In the genomic region with DNA sequence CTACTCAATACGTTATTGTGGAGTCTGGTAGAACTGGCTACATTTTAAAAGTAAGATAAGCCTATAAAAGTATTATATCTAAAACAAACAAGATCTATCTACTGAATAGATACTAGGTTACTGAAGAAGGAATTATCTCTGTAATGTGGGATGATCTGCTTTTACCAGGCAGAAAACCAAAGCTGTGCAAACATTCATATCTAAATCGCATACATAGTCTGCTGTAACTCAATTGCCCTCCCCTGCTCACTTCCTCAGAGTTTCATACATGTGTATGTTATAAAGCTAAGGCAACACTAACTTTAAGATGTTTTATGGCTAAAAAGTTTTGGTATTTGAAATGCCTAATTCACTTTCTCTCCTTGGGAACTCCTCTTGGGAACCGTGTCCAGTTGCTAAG, we compare ENCODE assay signal across 19 mouse cellular contexts.
DNase-seq lines count a peak whose midpoint lies in the region; ATAC-seq and TF ChIP-seq lines count a peak whose summit lies in the region.
"Had no signal": no experiment of that assay in that cellular context is flagged by ENCODE, and none has a peak within 500 bp of the region (broad histone marks: within the 10 kb centered on the region; RNA-seq: fewer than 3 reads in every experiment).

No protein-coding gene starts in this region.

- H3K27ac ChIP-seq in intestine, embryonic 15.5 days, result no peak overlapping the region
- H3K27ac ChIP-seq in intestine, postnatal 0 days (ENCODE audit: low read depth, low read length), result no peak overlapping the region
- no peak overlapping the region for H3K27ac ChIP-seq in intestine, embryonic 16.5 days (ENCODE audit: low read length)
- H3K27ac ChIP-seq in liver, postnatal 0 days (ENCODE audit: low read depth), result no peak overlapping the region

- no peak for TF ChIP-seq CTCF in intestine, postnatal 0 days (IDR thresholded peaks at IDR 0.05; ENCODE audit: low read depth)
- TF ChIP-seq CTCF in liver, postnatal 0 days (IDR thresholded peaks at IDR 0.05; ENCODE audit: low read depth), result no peak

- WGBS in intestine, embryonic 15.5 days, result 61% methylated on average over 3 of the region's 3 CpGs
- WGBS in intestine, postnatal 0 days, result 35% methylated on average over 3 of the region's 3 CpGs
- WGBS in intestine, embryonic 16.5 days, result 52% methylated on average over 3 of the region's 3 CpGs
- WGBS in liver, postnatal 0 days (ENCODE audit: insufficient replicate concordance), result 61% methylated on average over 3 of the region's 3 CpGs

- no peaks in the 10 kb centered on the region for H3K4me1 ChIP-seq in intestine, embryonic 15.5 days (replicated peaks)
- no peaks in the 10 kb centered on the region for H3K4me1 ChIP-seq in intestine, postnatal 0 days (replicated peaks; ENCODE audit: control insufficient read depth, insufficient read depth, low read length)
- H3K4me1 ChIP-seq in intestine, embryonic 16.5 days (ENCODE audit: control insufficient read depth, insufficient read depth, low read length), result no peaks in the 10 kb centered on the region
- H3K4me1 ChIP-seq in liver, postnatal 0 days (ENCODE audit: insufficient read depth), result no peaks in the 10 kb centered on the region

- no peak overlapping the region for H3K9ac ChIP-seq in intestine, embryonic 15.5 days
- no peak overlapping the region for H3K9ac ChIP-seq in intestine, postnatal 0 days (ENCODE audit: low read depth, low read length)
- H3K9ac ChIP-seq in intestine, embryonic 16.5 days (ENCODE audit: low read depth, low read length), result no peak overlapping the region
- H3K9ac ChIP-seq in liver, postnatal 0 days (replicated peaks), result no peak overlapping the region

- H3K9me3 ChIP-seq in intestine, embryonic 15.5 days, result no peaks in the 10 kb centered on the region
- no peaks in the 10 kb centered on the region for H3K9me3 ChIP-seq in intestine, postnatal 0 days (ENCODE audit: control insufficient read depth)
- no peaks in the 10 kb centered on the region for H3K9me3 ChIP-seq in intestine, embryonic 16.5 days (ENCODE audit: control insufficient read depth, low read length)
- H3K9me3 ChIP-seq in liver, postnatal 0 days (ENCODE audit: low read length), result no peaks in the 10 kb centered on the region
- H3K9me3 ChIP-seq: G1E had no signal

- no peaks in the 10 kb centered on the region for H3K36me3 ChIP-seq in intestine, embryonic 15.5 days
- H3K36me3 ChIP-seq in intestine, postnatal 0 days (ENCODE audit: control insufficient read depth, insufficient read depth), result no peaks in the 10 kb centered on the region
- no peaks in the 10 kb centered on the region for H3K36me3 ChIP-seq in intestine, embryonic 16.5 days (ENCODE audit: control insufficient read depth, insufficient read depth, low read length)
- no peaks in the 10 kb centered on the region for H3K36me3 ChIP-seq in liver, postnatal 0 days (replicated peaks; ENCODE audit: insufficient read depth, low read length)
- H3K36me3 ChIP-seq: G1E had no signal

- H3K27me3 ChIP-seq in intestine, embryonic 15.5 days (replicated peaks), result no peaks in the 10 kb centered on the region
- no peaks in the 10 kb centered on the region for H3K27me3 ChIP-seq in intestine, postnatal 0 days (replicated peaks; ENCODE audit: control insufficient read depth, insufficient read depth, low read length)
- H3K27me3 ChIP-seq in intestine, embryonic 16.5 days (replicated peaks; ENCODE audit: control insufficient read depth, insufficient read depth, low read length), result no peaks in the 10 kb centered on the region
- H3K27me3 ChIP-seq in liver, postnatal 0 days (ENCODE audit: insufficient read depth, low read length), result no peaks in the 10 kb centered on the region
- H3K27me3 ChIP-seq: CH12.LX, Patski had no signal

- no peak for DNase-seq in liver, postnatal 0 days
- DNase-seq: adrenal gland, adult 2 months; adrenal gland, adult 8-10 months; adrenal gland, postnatal 10 days; adrenal gland, postnatal 14 days; adrenal gland, postnatal 25 days; adrenal gland, postnatal 36 days; B cell, adult 2 months; cerebellum, adult 11 months; cerebellum, adult 11-12 months; cerebellum, adult 18-20 months had no signal

- no peak overlapping the region for H3K4me3 ChIP-seq in intestine, embryonic 15.5 days (replicated peaks)
- H3K4me3 ChIP-seq in intestine, postnatal 0 days (ENCODE audit: low read depth, low read length), result no peak overlapping the region
- H3K4me3 ChIP-seq in intestine, embryonic 16.5 days (ENCODE audit: low read length), result no peak overlapping the region
- no peak overlapping the region for H3K4me3 ChIP-seq in liver, postnatal 0 days (ENCODE audit: low read depth, low read length)

- ATAC-seq in intestine, embryonic 15.5 days, result peak; percentile 51
- no peak for ATAC-seq in intestine, postnatal 0 days
- ATAC-seq in intestine, embryonic 16.5 days, result peak; percentile 57
- ATAC-seq in liver, postnatal 0 days, result no peak
- ATAC-seq: activated CD4-positive, CD25-positive, alpha-beta regulatory T cell, adult 4 months; CD4-positive, CD25-positive, alpha-beta regulatory T cell, adult 4 months; Patski had no signal

- TF ChIP-seq EP300 in liver, postnatal 0 days (IDR thresholded peaks at IDR 0.05; ENCODE audit: low read depth), result no peak

- no peak overlapping the region for H3K4me2 ChIP-seq in intestine, embryonic 15.5 days (replicated peaks)
- no peak overlapping the region for H3K4me2 ChIP-seq in intestine, postnatal 0 days (replicated peaks; ENCODE audit: low read depth)
- H3K4me2 ChIP-seq in intestine, embryonic 16.5 days (ENCODE audit: low read depth, low read length), result no peak overlapping the region
- no peak overlapping the region for H3K4me2 ChIP-seq in liver, postnatal 0 days (ENCODE audit: low read depth, low read length)

Comparison
In these comparisons a context has a peak if more than half of its experiments do, and no peak if none do; other contexts are left out.
1. ATAC-seq: peak in intestine, embryonic 15.5 days (single experiment) and intestine, embryonic 16.5 days (single experiment); none in intestine, postnatal 0 days (single experiment) and liver, postnatal 0 days (single experiment).